Mouse (Mus musculus): ENCODE measurements at regions not wholly inside any gene's neighbourhood (a gene's known extent, or its start where the extent isn't known, plus 50 kb on each side); places are given as distances from the start of the nearest gene placed in this dataset.

GRCm38 (mm10) chr17:75895436-75895835 is 343.7 kb upstream of the Fam98a start:
- no peak for DNase-seq (ENCODE audit: low read depth, low spot score)

- no peak for DNase-seq (ENCODE audit: low read depth, low spot score)
Measured at GRCm38 (mm10) chr17:75894934-75895333, 343.2 kb upstream of the Fam98a start.

- DNase-seq (ENCODE audit: low read depth, low spot score): no peak
Measured at GRCm38 (mm10) chr17:75893559-75893958, 341.8 kb upstream of the Fam98a start.

- no peak for DNase-seq (ENCODE audit: low read depth, low spot score)
Measured at GRCm38 (mm10) chr17:75892156-75892555, 340.4 kb upstream of the Fam98a start.

- DNase-seq (ENCODE audit: low read depth, low spot score): no peak
Measured at GRCm38 (mm10) chr17:75891564-75891963, 339.8 kb upstream of the Fam98a start.

GRCm38 (mm10) chr17:75877848-75878247 is 326.1 kb upstream of the Fam98a start:
- no peak for DNase-seq (ENCODE audit: low read depth, low spot score)

- no peak for DNase-seq (ENCODE audit: low read depth, low spot score)
Measured at GRCm38 (mm10) chr17:75876895-75877294, 325.1 kb upstream of the Fam98a start.

- no peak for DNase-seq (ENCODE audit: low read depth, low spot score)
Measured at GRCm38 (mm10) chr17:75874535-75874934, 322.8 kb upstream of the Fam98a start.

- DNase-seq (ENCODE audit: low read depth, low spot score): no peak
Measured at GRCm38 (mm10) chr17:75870492-75870891, 318.7 kb upstream of the Fam98a start.

GRCm38 (mm10) chr17:75857015-75857414 is 305.3 kb upstream of the Fam98a start:
- no peak for DNase-seq (ENCODE audit: low read depth, low spot score)

GRCm38 (mm10) chr17:75815997-75816626 is 264.4 kb upstream of the Fam98a start:
- DNase-seq (ENCODE audit: low read depth, low spot score): no peak

GRCm38 (mm10) chr17:75812163-75812562 is 260.4 kb upstream of the Fam98a start:
- DNase-seq (ENCODE audit: low read depth, low spot score): no peak

- DNase-seq (ENCODE audit: low read depth, low spot score): no peak
Measured at GRCm38 (mm10) chr17:75808524-75809326, 257.0 kb upstream of the Fam98a start.

GRCm38 (mm10) chr17:75808025-75808424 is 256.3 kb upstream of the Fam98a start:
- DNase-seq (ENCODE audit: low read depth, low spot score): no peak

- no peak for DNase-seq (ENCODE audit: low read depth, low spot score)
Measured at GRCm38 (mm10) chr17:75804358-75804757, 252.6 kb upstream of the Fam98a start.

GRCm38 (mm10) chr17:75796380-75796779 is 244.6 kb upstream of the Fam98a start:
- no peak for DNase-seq (ENCODE audit: low read depth, low spot score)

GRCm38 (mm10) chr17:75795772-75796171 is 244.0 kb upstream of the Fam98a start:
- no peak for DNase-seq (ENCODE audit: low read depth, low spot score)

- DNase-seq (ENCODE audit: low read depth, low spot score): peak; percentile 60
Measured at GRCm38 (mm10) chr17:75779770-75780169, 228.0 kb upstream of the Fam98a start.

- no peak for DNase-seq (ENCODE audit: low read depth, low spot score)
Measured at GRCm38 (mm10) chr17:75776611-75777010, 224.9 kb upstream of the Fam98a start.

GRCm38 (mm10) chr17:75775518-75775917 is 223.8 kb upstream of the Fam98a start:
- DNase-seq (ENCODE audit: low read depth, low spot score): no peak

- no peak for DNase-seq (ENCODE audit: low read depth, low spot score)
Measured at GRCm38 (mm10) chr17:75772861-75773260, 221.1 kb upstream of the Fam98a start.

- DNase-seq (ENCODE audit: low read depth, low spot score): no peak
Measured at GRCm38 (mm10) chr17:75768654-75769053, 216.9 kb upstream of the Fam98a start.

GRCm38 (mm10) chr17:75763391-75763790 is 211.6 kb upstream of the Fam98a start:
- no peak for DNase-seq (ENCODE audit: low read depth, low spot score)

Data from A20 (cell line).